Mouse (Mus musculus): ENCODE data around the gene 3110082I17Rik. TPM values are rescaled to one million over a fixed set of nuclear protein-coding genes. Genes with fewer than 3 reads are reported as not detected.
A peak's percentile ranks its signal among the peaks of the same experiment; 100 is the strongest.

3110082I17Rik gene
- polyA plus RNA-seq, 1 experiment from 2014 or later: 15.7 TPM

DNA sequence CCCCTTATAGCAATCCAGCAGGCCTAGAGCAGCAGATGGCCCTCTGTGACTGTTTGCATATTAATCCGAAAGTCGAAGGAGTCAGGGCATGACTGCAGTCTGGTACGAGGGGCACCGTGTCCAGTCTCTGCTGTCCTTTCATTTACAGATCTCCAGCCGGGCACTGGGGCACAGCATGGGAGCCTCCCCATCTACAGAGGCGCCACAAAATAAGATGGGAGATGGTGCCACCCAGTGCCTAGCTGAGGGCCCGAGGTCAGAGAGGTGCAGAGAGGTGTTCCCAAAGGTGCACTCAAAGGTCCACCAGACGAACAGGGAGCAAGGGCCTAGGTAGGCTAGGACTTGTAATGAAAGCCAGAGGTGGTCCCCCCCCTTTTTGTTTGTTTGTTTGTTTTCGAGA, 77.1 kb downstream of the 3110082I17Rik start:
- no peaks in the 10 kb centered on the region for H3K36me3 ChIP-seq
- 0 out of 2 replicates have a peak overlapping the region, but pooled peaks have one; percentile 22 for H3K4me2 ChIP-seq
- H3K27ac ChIP-seq (replicated peaks): peak overlapping the region; percentile 73
- 69% methylated on average over 9 of the region's 9 CpGs for WGBS
- H3K4me1 ChIP-seq: peaks cover 69% of the 10 kb centered on the region
- ATAC-seq (ENCODE audit: low FRiP score): no peak
- no peak overlapping the region for H3K9ac ChIP-seq (replicated peaks)
- no peak overlapping the region for H3K4me3 ChIP-seq (replicated peaks)
- H3K27me3 ChIP-seq (replicated peaks): no peaks in the 10 kb centered on the region
- H3K9me3 ChIP-seq (replicated peaks): no peaks in the 10 kb centered on the region

- H3K4me1 ChIP-seq: peaks cover 64% of the 10 kb centered on the region
- no peak overlapping the region for H3K4me3 ChIP-seq (replicated peaks)
- no peak overlapping the region; the same call in 1 of the 2 replicates for H3K9ac ChIP-seq (replicated peaks)
- WGBS: 55% methylated on average over 8 of the region's 8 CpGs
- peak overlapping the region; percentile 22 for H3K4me2 ChIP-seq
- H3K27me3 ChIP-seq (replicated peaks): no peaks in the 10 kb centered on the region
- H3K9me3 ChIP-seq (replicated peaks): no peaks in the 10 kb centered on the region
- H3K36me3 ChIP-seq: no peaks in the 10 kb centered on the region
- peak overlapping the region; percentile 73 for H3K27ac ChIP-seq (replicated peaks)
- no peak for ATAC-seq (ENCODE audit: low FRiP score)
Observed at GRCm38 (mm10) chr5:139382760-139383159, 77.6 kb downstream of the 3110082I17Rik start.

DNA sequence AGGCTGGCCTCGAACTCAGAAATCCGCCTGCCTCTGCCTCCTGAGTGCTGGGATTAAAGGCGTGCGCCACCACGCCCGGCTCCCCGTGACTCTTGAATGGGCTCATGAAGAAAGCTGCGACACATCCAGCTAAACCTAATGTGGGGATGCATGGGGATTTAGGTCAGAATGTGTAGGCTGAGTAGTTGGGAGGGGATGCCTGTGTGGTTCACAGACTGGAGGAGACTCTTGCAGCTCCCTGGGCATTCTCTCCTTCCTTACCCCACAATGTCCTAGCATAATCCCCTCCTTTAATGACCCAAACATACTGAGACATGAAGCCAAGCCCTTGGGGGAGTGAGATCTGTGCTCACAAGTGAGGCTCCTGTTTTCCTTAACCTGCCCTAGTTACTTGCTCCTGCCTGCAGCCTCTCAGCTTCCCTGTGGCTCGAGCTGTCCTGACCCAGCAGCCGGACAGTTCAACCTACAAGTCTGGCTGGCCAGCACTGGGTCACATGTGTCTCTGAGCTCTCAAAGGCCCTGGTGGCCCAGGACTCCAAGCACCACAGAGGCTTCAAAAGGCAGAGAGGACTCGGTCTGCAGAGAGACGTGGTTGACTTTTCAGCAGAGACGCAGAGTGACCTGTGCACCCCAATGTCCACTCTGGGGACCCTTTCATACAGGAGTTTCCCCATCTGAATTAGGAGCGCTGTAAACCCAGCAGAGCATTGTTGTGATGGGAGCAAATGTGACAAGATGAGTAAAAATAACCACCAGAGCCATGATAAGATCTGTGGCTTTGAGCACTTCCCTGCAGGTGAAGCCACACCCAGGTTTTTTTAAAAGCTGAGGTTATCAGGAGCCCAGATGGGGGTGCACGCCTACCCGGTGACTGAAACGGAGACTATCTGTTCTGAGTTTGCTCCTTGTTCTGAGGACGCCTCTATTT, 78.5 kb downstream of the 3110082I17Rik start:
- Histone ChIP-seq H3K27me3 (replicated peaks) (no peaks in the 10 kb centered on the region), H3K4me1 (peaks cover 57% of the 10 kb centered on the region), H3K27ac (replicated peaks) (peak overlapping the region; percentile 73), H3K9me3 (replicated peaks) (no peaks in the 10 kb centered on the region), H3K36me3 (no peaks in the 10 kb centered on the region), H3K4me2 (peak overlapping the region; percentile 91; the same call in 1 of the 2 replicates), H3K9ac (replicated peaks) (no peak overlapping the region), H3K4me3 (replicated peaks) (no peak overlapping the region)
- 85% methylated on average over 18 of the region's 18 CpGs for WGBS
- ATAC-seq (ENCODE audit: low FRiP score): no peak

DNA sequence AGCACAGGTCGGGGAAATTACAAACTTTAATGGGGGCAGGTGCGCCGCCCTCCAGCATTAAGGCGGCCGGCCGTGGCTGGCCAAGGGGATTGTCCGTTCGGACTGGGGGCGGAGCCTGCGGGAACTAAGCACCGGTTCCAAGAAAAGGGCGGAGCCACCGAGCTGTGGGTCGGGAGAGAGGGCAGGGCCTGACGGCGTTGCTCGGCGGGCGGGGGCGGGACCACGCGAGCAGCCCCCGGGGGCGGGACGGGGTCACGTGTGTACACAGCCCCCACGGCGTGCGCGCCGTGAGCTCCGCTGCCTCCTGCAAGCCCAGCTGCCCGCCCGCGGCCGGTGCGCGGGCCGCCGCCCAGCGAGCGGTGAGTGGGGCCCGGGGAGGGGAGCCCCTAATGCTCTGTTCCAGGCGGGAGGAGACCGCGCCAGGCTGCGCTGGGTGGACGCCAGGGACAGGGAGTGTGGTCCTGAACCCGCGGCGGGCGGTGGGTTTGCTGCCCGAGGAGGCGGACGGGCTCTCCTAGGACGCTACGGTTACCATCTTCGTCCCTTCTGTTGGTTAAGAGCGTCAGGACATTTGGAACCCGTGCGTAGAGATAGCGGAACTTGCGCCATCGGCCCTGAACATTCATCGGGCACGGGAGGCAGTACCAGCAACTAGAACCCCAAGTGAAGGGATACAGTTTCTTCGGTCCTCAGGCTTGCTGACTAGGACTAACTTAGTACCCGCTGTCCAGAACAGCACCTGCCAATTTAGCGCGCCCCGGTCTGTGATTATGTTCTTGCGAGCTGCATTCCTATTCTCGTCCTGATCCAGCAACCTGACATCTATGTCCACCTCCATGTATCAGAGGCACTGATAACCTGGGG, 79.7 kb downstream of the 3110082I17Rik start:
- WGBS: 2% methylated on average over 73 of the region's 73 CpGs
- Histone ChIP-seq H3K4me1 (peaks cover 57% of the 10 kb centered on the region), H3K4me2 (peak overlapping the region; percentile 91), H3K4me3 (replicated peaks) (peak overlapping the region; percentile 65), H3K9me3 (replicated peaks) (no peaks in the 10 kb centered on the region), H3K27ac (replicated peaks) (peak overlapping the region; percentile 68), H3K27me3 (replicated peaks) (no peaks in the 10 kb centered on the region), H3K9ac (replicated peaks) (peak overlapping the region; percentile 69), H3K36me3 (no peaks in the 10 kb centered on the region)
- peak; percentile 78 for ATAC-seq (ENCODE audit: low FRiP score)

- Histone ChIP-seq H3K4me2 (peak overlapping the region; percentile 91), H3K4me1 (peaks cover 57% of the 10 kb centered on the region), H3K27ac (replicated peaks) (peak overlapping the region; percentile 68), H3K9me3 (replicated peaks) (no peaks in the 10 kb centered on the region), H3K4me3 (replicated peaks) (peak overlapping the region; percentile 65), H3K27me3 (replicated peaks) (no peaks in the 10 kb centered on the region), H3K36me3 (no peaks in the 10 kb centered on the region), H3K9ac (replicated peaks) (peak overlapping the region; percentile 69)
- ATAC-seq (ENCODE audit: low FRiP score): peak; percentile 16; the same call in 1 of the 2 replicates
- WGBS: 17% methylated on average over 8 of the region's 8 CpGs
Observed at GRCm38 (mm10) chr5:139379771-139380384, 80.4 kb downstream of the 3110082I17Rik start.

GRCm38 (mm10) chr5:139378986-139379629, 81.2 kb downstream of the 3110082I17Rik start:
- Histone ChIP-seq H3K4me1 (peaks cover 51% of the 10 kb centered on the region), H3K27ac (replicated peaks) (peak overlapping the region; percentile 61; the same call in 1 of the 2 replicates)
- no peak for ATAC-seq (ENCODE audit: low FRiP score)

GRCm38 (mm10) chr5:139378271-139378556, 82.1 kb downstream of the 3110082I17Rik start:
- 86% methylated on average over 7 of the region's 7 CpGs for WGBS
- H3K27ac ChIP-seq (replicated peaks): no peak overlapping the region
- H3K9ac ChIP-seq (replicated peaks): no peak overlapping the region

More at GRCm38 (mm10) chr5:139378986-139379629, 81.2 kb downstream of the 3110082I17Rik start:
- Histone ChIP-seq H3K9ac (replicated peaks) (no peak overlapping the region), H3K27me3 (replicated peaks) (no peaks in the 10 kb centered on the region), H3K4me2 (no peak overlapping the region), H3K36me3 (no peaks in the 10 kb centered on the region), H3K9me3 (replicated peaks) (no peaks in the 10 kb centered on the region), H3K4me3 (replicated peaks) (no peak overlapping the region)
- WGBS: 53% methylated on average over 21 of the region's 21 CpGs

GRCm38 (mm10) chr5:139377468-139378270, 82.7 kb downstream of the 3110082I17Rik start, which contains the start of gene Gpr146:
TSS of gene Gpr146 (plus strand) at chr5:139377697.
- no peak within 1 kb of the TSS for H3K27ac ChIP-seq (replicated peaks)
- no peaks in the 10 kb centered on the region for H3K36me3 ChIP-seq
- WGBS: 80% methylated on average over 18 of the region's 18 CpGs
- H3K9ac ChIP-seq (replicated peaks): no peak within 1 kb of the TSS
- H3K4me1 ChIP-seq: peaks cover 45% of the 10 kb centered on the region
- H3K4me3 ChIP-seq (replicated peaks): no peak within 1 kb of the TSS
- H3K27me3 ChIP-seq (replicated peaks): no peaks in the 10 kb centered on the region
- no peak within 1 kb of the TSS for H3K4me2 ChIP-seq
- no peaks in the 10 kb centered on the region for H3K9me3 ChIP-seq (replicated peaks)
- ATAC-seq (ENCODE audit: low FRiP score): no peak

More at GRCm38 (mm10) chr5:139378271-139378556, 82.1 kb downstream of the 3110082I17Rik start:
- Histone ChIP-seq H3K36me3 (no peaks in the 10 kb centered on the region), H3K4me2 (no peak overlapping the region), H3K4me3 (replicated peaks) (no peak overlapping the region), H3K9me3 (replicated peaks) (no peaks in the 10 kb centered on the region), H3K27me3 (replicated peaks) (no peaks in the 10 kb centered on the region), H3K4me1 (peaks cover 46% of the 10 kb centered on the region)
- no peak for ATAC-seq (ENCODE audit: low FRiP score)

DNA sequence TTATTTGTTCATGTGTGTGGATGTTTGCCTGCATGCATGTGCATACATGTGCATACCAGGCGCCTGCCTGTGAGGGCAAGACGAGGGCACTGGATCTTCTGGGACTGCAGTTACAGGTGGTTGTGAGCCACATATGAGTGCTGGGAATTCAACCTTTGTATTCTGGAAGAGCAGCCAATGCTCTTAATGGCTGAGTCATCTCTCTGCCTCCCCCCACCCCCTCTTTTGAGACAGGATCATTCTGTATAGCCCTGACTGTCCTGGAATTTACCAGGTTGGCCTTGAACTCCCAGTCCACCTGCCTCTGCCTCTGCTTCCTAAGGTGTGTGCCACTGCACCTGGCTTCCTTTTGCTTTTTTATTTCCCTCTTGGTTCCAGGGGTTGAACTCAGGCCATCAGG, 85.5 kb downstream of the 3110082I17Rik start:
- no peaks in the 10 kb centered on the region for H3K36me3 ChIP-seq
- no peak for ATAC-seq (ENCODE audit: low FRiP score)
- H3K4me1 ChIP-seq: peaks cover 43% of the 10 kb centered on the region
- H3K27me3 ChIP-seq (replicated peaks): no peaks in the 10 kb centered on the region
- H3K4me2 ChIP-seq: no peak overlapping the region
- no peaks in the 10 kb centered on the region for H3K9me3 ChIP-seq (replicated peaks)
- H3K4me3 ChIP-seq (replicated peaks): no peak overlapping the region
- no peak overlapping the region for H3K9ac ChIP-seq (replicated peaks)
- no peak overlapping the region for H3K27ac ChIP-seq (replicated peaks)
- WGBS: 79% methylated on average over 2 of the region's 2 CpGs

DNA sequence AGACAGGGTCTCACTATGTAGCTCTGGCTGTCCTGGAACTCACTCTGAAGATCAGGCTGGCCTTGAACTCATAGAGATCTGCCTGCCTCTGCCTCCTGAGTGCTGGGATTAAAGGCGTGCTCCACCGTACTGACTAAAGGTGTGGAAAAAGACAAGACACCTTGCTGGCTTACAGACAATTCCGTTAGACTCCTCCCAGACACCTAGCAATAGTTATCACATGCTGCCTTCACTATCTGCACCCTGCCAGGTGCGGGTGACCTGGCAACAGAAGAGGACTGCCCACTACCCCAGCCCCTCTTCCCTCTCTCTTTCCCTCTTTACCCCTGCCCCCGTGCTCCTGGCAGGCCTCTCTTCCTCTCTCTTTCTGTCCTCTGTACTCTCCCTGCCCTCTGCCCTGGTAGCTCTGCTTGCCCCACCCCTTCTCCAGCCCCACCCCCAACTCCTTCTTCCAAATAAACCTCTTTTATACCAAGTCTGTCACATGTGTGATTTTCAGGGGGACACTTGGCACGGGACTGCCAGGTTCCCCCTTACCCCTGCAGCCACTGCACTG, 86.4 kb downstream of the 3110082I17Rik start:
- H3K9me3 ChIP-seq (replicated peaks): no peaks in the 10 kb centered on the region
- no peak overlapping the region for H3K27ac ChIP-seq (replicated peaks)
- no peaks in the 10 kb centered on the region for H3K27me3 ChIP-seq (replicated peaks)
- WGBS: 81% methylated on average over 6 of the region's 6 CpGs
- no peak overlapping the region for H3K9ac ChIP-seq (replicated peaks)
- no peak overlapping the region for H3K4me3 ChIP-seq (replicated peaks)
- peaks cover 37% of the 10 kb centered on the region for H3K4me1 ChIP-seq
- no peaks in the 10 kb centered on the region for H3K36me3 ChIP-seq
- no peak for ATAC-seq (ENCODE audit: low FRiP score)
- no peak overlapping the region for H3K4me2 ChIP-seq
